Mouse (Mus musculus) spleen, postnatal 36 days (tissue): ENCODE data around the gene Ndufa10.

ENCODE experiments used
- DNase-seq, 2 experiments: peaks; one replicate each; pipeline ENCODE4 v3.0.0; 2022; ENCODE audit warnings: low spot score in 2 of 2, mixed read lengths in 1 of 2

The Ndufa10 gene

GRCm38 (mm10) chr1:92431420-92431819, 42.2 kb downstream of the Ndufa10 start:
- DNase-seq: no peak

DNA sequence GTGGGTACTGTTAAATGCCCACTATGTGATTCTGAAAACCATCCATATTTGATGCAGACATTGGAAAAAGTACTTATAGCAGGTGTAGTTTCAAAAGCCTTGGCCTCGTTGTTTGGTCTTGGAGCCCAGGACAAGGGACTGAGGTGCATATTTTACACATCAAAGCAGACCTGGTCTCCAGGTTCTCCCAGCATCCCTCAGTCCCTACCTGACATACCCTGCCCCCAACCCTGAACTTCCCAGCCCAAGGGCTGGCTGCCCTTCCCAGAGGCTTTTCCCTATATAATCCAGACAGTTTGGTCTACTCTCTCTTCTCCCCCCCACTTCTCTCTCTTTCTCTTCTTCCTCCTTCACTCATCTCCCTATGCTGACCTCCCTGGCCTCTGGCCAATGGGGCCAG, 42.7 kb downstream of the Ndufa10 start:
- no peak for DNase-seq

GRCm38 (mm10) chr1:92424714-92425113, 48.9 kb downstream of the Ndufa10 start:
- no peak for DNase-seq

GRCm38 (mm10) chr1:92405131-92405530, 68.5 kb downstream of the Ndufa10 start:
- DNase-seq: no peak

DNA sequence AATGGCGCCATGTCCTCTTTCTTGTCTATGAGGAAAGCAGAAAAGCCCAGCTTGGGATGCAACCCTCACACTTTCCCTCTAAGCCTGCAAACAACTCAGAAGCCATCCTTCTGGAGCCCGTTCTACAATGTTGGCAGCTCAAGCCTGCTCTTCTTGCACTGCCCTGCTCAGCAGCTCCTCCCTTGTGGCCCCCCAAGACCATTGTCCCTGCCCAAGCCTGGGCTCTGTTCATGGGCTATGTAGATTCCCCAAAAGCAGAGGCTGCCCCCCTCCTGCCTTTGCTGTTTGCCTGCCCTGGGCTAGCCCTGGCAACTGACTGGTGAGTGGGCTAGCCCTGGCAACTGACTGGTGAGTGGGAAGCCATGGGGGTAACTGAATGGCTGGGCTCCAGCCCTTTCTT, 73.1 kb downstream of the Ndufa10 start:
- DNase-seq: no peak

GRCm38 (mm10) chr1:92398601-92399000, 75.1 kb downstream of the Ndufa10 start:
- no peak for DNase-seq

- no peak for DNase-seq
Observed at GRCm38 (mm10) chr1:92397511-92398051, 76.1 kb downstream of the Ndufa10 start.

GRCm38 (mm10) chr1:92394279-92394678, 79.4 kb downstream of the Ndufa10 start:
- no peak for DNase-seq

GRCm38 (mm10) chr1:92393166-92393565, 80.5 kb downstream of the Ndufa10 start:
- DNase-seq: no peak
